Mouse (Mus musculus) midbrain, embryonic 11.5 days (tissue): ENCODE measurements around the gene Cyp4f18. TPM values are rescaled to one million over a fixed set of nuclear protein-coding genes. Genes with fewer than 3 reads are reported as not detected.
"Not testable (repeated sequence)": the region's sequence is repeated elsewhere in the genome, so short reads cannot be mapped to it uniquely, and the experiment has no call there.

Experiments
- ATAC-seq: fragments of 200-750 bp; cut with Nextera tagmentation; 2 replicates; pipeline ENCODE4 v1.8.0; 2017; ENCODE audit warnings: moderate TSS enrichment, moderate library complexity; ENCODE audit not compliant: low FRiP score
- DNase-seq: peaks from one replicate; pipeline ENCODE4 v3.0.0; 2015; ENCODE audit warnings: low spot score; ENCODE audit errors: missing footprints
- H3K27ac ChIP-seq: fragments of 300-500 bp; sonication (generic); 2 replicates; pipeline ENCODE4 v1.5.1; 2014; ENCODE audit warnings: low read depth, low read length
- H3K27me3 ChIP-seq: fragments of 300-500 bp; sonication (generic); 2 replicates; pipeline ENCODE4 v1.6.1; 2014; ENCODE audit warnings: mild to moderate bottlenecking, low read length, moderate library complexity, mixed read lengths; ENCODE audit not compliant: control insufficient read depth, insufficient read depth
- H3K36me3 ChIP-seq: fragments of 300-500 bp; sonication (generic); 2 replicates; pipeline ENCODE4 v1.6.1; 2014; ENCODE audit warnings: mild to moderate bottlenecking, low read length, moderate library complexity, mixed read lengths; ENCODE audit not compliant: control insufficient read depth, insufficient read depth
- H3K4me1 ChIP-seq: fragments of 300-500 bp; sonication (generic); 2 replicates; pipeline ENCODE4 v1.6.1; 2014; ENCODE audit warnings: low read length; ENCODE audit not compliant: control insufficient read depth, insufficient read depth
- H3K4me2 ChIP-seq: fragments of 300-500 bp; sonication (generic); 2 replicates; pipeline ENCODE4 v1.6.1; 2014; ENCODE audit warnings: mild to moderate bottlenecking, moderate library complexity
- H3K4me3 ChIP-seq: fragments of 300-500 bp; sonication (generic); 2 replicates; pipeline ENCODE4 v1.5.1; 2014; ENCODE audit warnings: low read depth, low read length
- H3K9ac ChIP-seq: fragments of 300-500 bp; sonication (generic); 2 replicates; pipeline ENCODE4 v1.6.1; 2014; ENCODE audit warnings: low read length
- H3K9me3 ChIP-seq: fragments of 300-500 bp; sonication (generic); 2 replicates; pipeline ENCODE4 v1.6.1; 2016; ENCODE audit warnings: low read length; ENCODE audit not compliant: control insufficient read depth
- WGBS: fragments of 180-500 bp; shearing (Covaris S2); extraction: QIAGEN DNeasy Blood & Tissue Kit; methylation state at CpG from one replicate; pipeline ENCODE4 v1.1.7; 2014; 5-methylcytosine and 5-hydroxymethylcytosine counted together
- polyA plus RNA-seq: library from polyadenylated mRNA; unstranded; fragments of >200 nt; fragmentation: Nextera tagmentation; extraction: Ambion mirVana; gene quantifications from 2 replicates; pipeline ENCODE4 v1.2.1, GENCODE M21; 2014

The Cyp4f18 gene
- polyA plus RNA-seq = 0.22 and 0.41 TPM in 2 replicates

DNA sequence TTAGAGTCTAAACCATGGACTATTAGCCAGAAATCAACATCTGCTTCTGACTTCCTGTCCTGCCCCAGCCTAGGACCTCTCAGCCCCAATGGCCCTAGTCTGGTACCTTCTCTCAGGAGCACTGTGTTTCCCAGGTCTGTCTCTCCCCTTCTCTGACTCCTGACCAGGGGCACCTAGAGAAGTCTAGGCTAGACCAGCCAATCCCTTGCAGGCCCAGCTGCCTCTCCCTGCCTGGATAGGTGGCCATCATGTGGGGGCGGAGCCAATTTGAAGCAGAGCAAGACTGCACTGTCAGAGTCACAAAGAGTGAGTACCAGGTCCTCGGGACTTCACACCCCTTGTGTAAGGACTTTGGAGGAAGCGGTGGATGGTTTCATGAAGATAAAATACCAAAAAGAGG lies at the start of gene Cyp4f18:
Gene Cyp4f18 (minus strand): TSS at position 154 of the 400 bp plus-strand sequence.
- no peak for DNase-seq
- H3K4me2 ChIP-seq = no peak within 1 kb of the TSS
- ATAC-seq = no peak
- no peaks in the 10 kb centered on the region for H3K9me3 ChIP-seq
- H3K27ac ChIP-seq = no peak within 1 kb of the TSS
- H3K4me3 ChIP-seq = no peak within 1 kb of the TSS
- H3K4me1 ChIP-seq = no peaks in the 10 kb centered on the region
- H3K36me3 ChIP-seq = no peaks in the 10 kb centered on the region
- WGBS = 79% methylated on average over 3 of the region's 3 CpGs
- H3K27me3 ChIP-seq = no peaks in the 10 kb centered on the region
- no peak within 1 kb of the TSS for H3K9ac ChIP-seq

DNA sequence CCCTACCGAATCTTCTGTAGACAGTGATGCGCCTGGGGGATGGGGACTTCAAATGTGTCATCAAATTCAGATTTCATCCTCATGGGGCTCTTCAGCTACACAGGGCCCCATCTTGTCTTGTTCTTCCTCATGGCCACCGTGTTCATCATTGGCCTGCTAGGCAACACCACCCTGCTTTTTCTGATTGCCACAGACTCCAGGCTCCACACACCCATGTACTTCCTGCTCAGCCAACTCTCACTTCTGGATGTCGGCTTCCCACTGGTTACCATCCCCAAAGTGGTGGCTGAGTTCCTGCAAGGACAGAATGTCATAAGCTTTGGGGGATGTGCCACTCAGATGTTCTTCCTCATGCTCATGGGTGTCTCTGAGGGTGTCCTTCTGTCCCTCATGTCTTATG lies 48.2 kb upstream of the Cyp4f18 start:
- not testable (repeated sequence) for H3K4me1 ChIP-seq, H3K9me3 ChIP-seq, H3K9ac ChIP-seq, ATAC-seq, H3K36me3 ChIP-seq, H3K27ac ChIP-seq, DNase-seq, H3K4me2 ChIP-seq, H3K27me3 ChIP-seq, H3K4me3 ChIP-seq
- 83% methylated on average over 3 of the region's 4 CpGs for WGBS

DNA sequence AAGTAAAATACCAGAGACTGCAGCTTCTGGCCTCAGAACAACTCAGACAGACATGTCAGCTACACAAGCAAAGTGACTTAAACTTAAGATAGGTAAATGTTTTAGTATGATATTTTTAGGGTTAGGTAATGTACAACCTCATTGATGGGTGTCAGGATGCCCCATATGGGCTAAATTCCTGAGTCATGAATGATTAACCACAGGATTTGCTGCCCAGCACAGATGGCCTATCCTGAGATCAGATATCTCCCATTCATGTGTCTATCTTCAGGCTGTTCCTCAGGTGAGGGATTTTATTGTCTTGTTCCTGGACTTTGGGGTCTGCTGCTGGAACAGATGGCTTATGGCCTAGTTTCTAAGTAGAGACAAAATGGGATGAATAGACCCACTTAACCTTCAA lies 45.2 kb upstream of the Cyp4f18 start:
- H3K4me1 ChIP-seq, H3K4me3 ChIP-seq, ATAC-seq, H3K27me3 ChIP-seq, DNase-seq, H3K4me2 ChIP-seq, H3K36me3 ChIP-seq, H3K27ac ChIP-seq, H3K9me3 ChIP-seq, H3K9ac ChIP-seq: not testable (repeated sequence)

DNA sequence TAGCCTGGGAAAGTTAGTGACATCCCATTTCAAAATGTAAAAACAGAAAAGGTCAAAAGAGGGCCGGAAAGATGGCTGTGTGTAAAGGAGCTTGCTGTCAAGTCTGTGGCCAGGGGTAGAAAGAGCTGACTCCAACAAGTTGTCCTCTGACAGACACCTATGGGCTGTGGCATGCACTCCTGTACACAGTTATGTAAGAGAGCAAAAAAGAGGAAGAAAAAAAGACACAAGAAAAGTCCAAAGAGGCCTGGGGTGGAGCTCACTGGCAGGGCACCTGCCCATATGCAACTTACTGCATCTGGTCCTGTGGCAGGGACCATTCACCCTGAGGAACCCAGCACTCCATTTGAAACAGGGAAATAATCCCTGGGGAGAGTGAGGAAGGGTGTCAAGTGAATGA lies 33.1 kb upstream of the Cyp4f18 start:
- H3K27me3 ChIP-seq = no peaks in the 10 kb centered on the region
- no peaks in the 10 kb centered on the region for H3K36me3 ChIP-seq
- no peak overlapping the region for H3K9ac ChIP-seq
- ATAC-seq = no peak
- H3K4me2 ChIP-seq = no peak overlapping the region
- H3K9me3 ChIP-seq = no peaks in the 10 kb centered on the region
- H3K4me3 ChIP-seq = no peak overlapping the region
- DNase-seq = no peak
- H3K4me1 ChIP-seq = no peaks in the 10 kb centered on the region
- WGBS = 85% methylated on average over 1 of the region's 1 CpGs
- H3K27ac ChIP-seq = no peak overlapping the region

DNA sequence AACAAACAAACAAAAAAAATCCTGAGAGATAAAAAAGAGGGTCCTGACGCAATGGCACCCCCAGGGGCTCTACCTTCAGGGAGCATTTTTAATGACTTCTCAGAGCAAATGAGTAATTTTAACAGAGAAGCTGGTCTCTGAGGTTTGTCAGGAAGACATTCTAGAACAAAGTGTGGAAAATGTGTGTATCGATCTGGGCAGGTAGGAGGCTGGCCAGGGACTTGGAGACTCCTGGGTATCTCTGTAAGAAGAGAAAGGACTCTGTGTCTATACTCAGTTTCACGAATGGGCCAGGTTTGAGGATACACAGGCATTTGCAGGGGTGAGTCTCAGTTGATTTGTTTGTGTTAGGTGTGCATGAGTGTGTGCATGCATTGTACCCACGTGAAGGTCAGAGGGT lies 31.5 kb upstream of the Cyp4f18 start, which contains the start of gene Olfr372:
Gene Olfr372 (plus strand): TSS at position 301 of the 400 bp plus-strand sequence.
- not testable (repeated sequence) for H3K4me2 ChIP-seq, H3K9ac ChIP-seq, H3K27me3 ChIP-seq, DNase-seq, H3K4me1 ChIP-seq, H3K9me3 ChIP-seq, ATAC-seq, H3K27ac ChIP-seq, H3K4me3 ChIP-seq, H3K36me3 ChIP-seq
- WGBS = 83% methylated on average over 4 of the region's 4 CpGs

DNA sequence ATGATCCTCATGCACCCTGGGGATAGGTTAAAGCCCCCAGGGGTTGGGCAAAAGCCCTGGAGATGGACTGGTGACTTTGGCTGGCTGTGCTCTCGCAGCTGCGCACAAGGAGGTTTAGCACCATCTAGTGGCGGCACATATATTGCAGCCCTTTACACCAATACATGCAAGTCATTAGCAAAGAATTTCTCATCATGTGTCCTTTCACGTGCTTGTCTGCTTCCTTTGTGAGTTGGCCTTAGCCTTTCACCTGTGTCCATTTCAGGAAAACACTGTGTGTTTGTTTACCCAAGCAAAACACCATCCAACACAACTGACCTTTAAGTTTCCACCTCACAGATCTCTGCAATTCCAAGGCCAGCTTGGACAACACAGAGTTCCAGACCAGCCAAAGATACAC lies 23.5 kb upstream of the Cyp4f18 start:
- not testable (repeated sequence) for H3K9ac ChIP-seq, H3K36me3 ChIP-seq, ATAC-seq, H3K9me3 ChIP-seq, H3K27me3 ChIP-seq, H3K4me1 ChIP-seq, H3K4me2 ChIP-seq, H3K27ac ChIP-seq, DNase-seq, H3K4me3 ChIP-seq
- 44% methylated on average over 4 of the region's 4 CpGs for WGBS

DNA sequence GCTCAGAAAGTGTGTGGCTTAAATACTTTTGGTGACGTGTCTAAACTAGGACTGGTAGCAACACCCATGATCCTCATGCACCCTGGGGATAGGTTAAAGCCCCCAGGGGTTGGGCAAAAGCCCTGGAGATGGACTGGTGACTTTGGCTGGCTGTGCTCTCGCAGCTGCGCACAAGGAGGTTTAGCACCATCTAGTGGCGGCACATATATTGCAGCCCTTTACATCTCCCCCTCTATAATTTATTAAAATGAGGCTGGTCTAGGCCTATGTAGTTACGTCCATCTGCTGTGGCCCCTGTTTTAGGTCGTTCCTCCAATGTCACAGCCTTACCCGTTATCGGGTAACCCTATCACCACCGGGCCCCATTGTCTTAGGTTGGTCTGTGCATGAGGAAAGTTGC lies 15.5 kb upstream of the Cyp4f18 start:
- WGBS = 20% methylated on average over 4 of the region's 9 CpGs

DNA sequence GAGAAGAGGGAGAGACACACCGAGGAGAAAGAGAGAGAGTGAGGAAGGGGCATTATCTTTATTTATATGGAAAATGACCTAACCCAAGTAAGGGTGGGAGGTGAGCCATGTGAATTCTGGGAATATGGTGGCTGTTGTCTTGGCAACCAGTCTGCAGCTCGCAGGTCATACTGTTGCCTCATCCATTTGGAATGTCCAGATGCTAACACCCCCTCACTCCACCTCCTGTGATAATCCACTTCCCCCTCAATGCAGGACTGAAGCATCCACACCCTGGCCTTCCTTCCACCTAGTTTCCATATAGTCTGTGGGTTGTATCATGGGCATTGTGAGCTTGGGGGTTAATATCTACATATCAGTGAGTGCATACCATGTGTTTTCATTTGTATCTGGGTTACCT lies 10.4 kb upstream of the Cyp4f18 start:
- Histone ChIP-seq H3K27me3 (no peaks in the 10 kb centered on the region), H3K4me2 (no peak overlapping the region), H3K27ac (no peak overlapping the region), H3K36me3 (no peaks in the 10 kb centered on the region), H3K4me1 (no peaks in the 10 kb centered on the region), H3K9me3 (no peaks in the 10 kb centered on the region), H3K4me3 (no peak overlapping the region), H3K9ac (no peak overlapping the region)
- DNase-seq = no peak
- 56% methylated on average over 2 of the region's 2 CpGs for WGBS
- no peak for ATAC-seq

More for the DNA sequence above, 15.5 kb upstream of the Cyp4f18 start:
- not testable (repeated sequence) for H3K36me3 ChIP-seq, H3K4me3 ChIP-seq, ATAC-seq, DNase-seq, H3K9me3 ChIP-seq, H3K9ac ChIP-seq, H3K4me2 ChIP-seq, H3K4me1 ChIP-seq, H3K27ac ChIP-seq, H3K27me3 ChIP-seq

DNA sequence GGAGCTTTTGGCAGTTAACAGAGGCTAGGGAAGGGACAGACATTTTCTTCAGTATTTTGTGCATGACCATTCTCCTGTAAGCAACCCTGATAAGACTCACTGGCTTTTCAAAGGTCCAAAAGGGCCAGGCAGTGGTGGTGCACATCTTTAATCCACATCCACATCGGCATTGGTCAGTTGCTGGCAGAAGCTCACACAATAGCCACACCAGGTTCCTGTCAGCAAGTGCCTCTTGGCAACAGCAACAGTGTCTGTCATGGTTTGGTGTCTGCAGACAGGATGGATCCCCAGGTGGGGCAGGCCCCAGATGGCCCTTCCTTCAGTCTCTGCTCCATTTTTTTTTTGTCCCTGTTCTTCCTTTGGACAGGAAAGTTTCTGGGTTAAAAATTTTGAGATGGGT lies 9.6 kb upstream of the Cyp4f18 start:
- not testable (repeated sequence) for H3K4me1 ChIP-seq, DNase-seq, H3K9me3 ChIP-seq, H3K36me3 ChIP-seq, ATAC-seq, H3K27me3 ChIP-seq, H3K27ac ChIP-seq, H3K9ac ChIP-seq, H3K4me2 ChIP-seq, H3K4me3 ChIP-seq
- WGBS = 78% methylated on average over 1 of the region's 1 CpGs

DNA sequence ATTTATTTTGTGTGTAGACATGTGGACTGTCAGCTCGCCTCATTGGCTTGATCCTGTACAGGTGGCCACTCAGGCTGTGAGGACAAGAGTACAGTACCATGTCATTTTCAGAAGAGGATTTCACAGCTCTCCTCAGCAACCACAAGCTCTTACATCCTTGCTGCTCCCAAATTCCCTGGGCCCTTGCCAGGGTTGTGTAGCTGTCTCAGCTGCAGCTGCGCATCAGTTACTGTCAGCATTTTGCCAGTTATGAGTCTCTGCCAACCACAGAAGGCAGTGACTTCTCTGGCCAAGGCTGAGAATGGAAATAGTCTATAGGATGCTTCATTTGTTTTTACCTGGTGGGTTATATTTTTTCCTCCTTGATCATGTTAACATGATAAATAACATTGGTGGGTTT lies 8.7 kb upstream of the Cyp4f18 start:
- no peaks in the 10 kb centered on the region for H3K27me3 ChIP-seq
- ATAC-seq = no peak

More for the DNA sequence above, 8.7 kb upstream of the Cyp4f18 start:
- Histone ChIP-seq H3K4me2 (no peak overlapping the region), H3K9ac (no peak overlapping the region), H3K4me3 (no peak overlapping the region), H3K9me3 (no peaks in the 10 kb centered on the region), H3K36me3 (no peaks in the 10 kb centered on the region), H3K27ac (no peak overlapping the region), H3K4me1 (no peaks in the 10 kb centered on the region)
- DNase-seq = no peak
- WGBS = 82% methylated on average over 2 of the region's 2 CpGs
